Mouse (Mus musculus) right cerebral cortex, postnatal 10 days (tissue): ENCODE results near the gene Syt1.

Experiments used
- DNase-seq, 2 experiments: peaks; one replicate each; pipeline ENCODE4 v3.0.0; 2021; ENCODE audit warnings: low spot score in 2 of 2

The Syt1 gene

GRCm38 (mm10) chr10:108652066-108652465, 358.7 kb downstream of the Syt1 start:
- no peak for DNase-seq

- no peak for DNase-seq
Measured at GRCm38 (mm10) chr10:108649174-108649573, 361.6 kb downstream of the Syt1 start.

- DNase-seq, result no peak
Measured at GRCm38 (mm10) chr10:108643915-108644314, 366.9 kb downstream of the Syt1 start.

- no peak for DNase-seq
Measured at GRCm38 (mm10) chr10:108638095-108638494, 372.7 kb downstream of the Syt1 start.

GRCm38 (mm10) chr10:108636086-108636485, 374.7 kb downstream of the Syt1 start:
- no peak for DNase-seq

- DNase-seq, result no peak
Measured at GRCm38 (mm10) chr10:108635616-108636015, 375.2 kb downstream of the Syt1 start.

- no peak for DNase-seq
Measured at GRCm38 (mm10) chr10:108630841-108631240, 379.9 kb downstream of the Syt1 start.

GRCm38 (mm10) chr10:108626404-108626803, 384.4 kb downstream of the Syt1 start:
- DNase-seq, result no peak

GRCm38 (mm10) chr10:108623002-108623401, 387.8 kb downstream of the Syt1 start:
- no peak for DNase-seq

GRCm38 (mm10) chr10:108619861-108620260, 390.9 kb downstream of the Syt1 start:
- DNase-seq, result no peak

- DNase-seq, result no peak
Measured at GRCm38 (mm10) chr10:108619217-108619616, 391.6 kb downstream of the Syt1 start.

- peak in 1 of 2 experiments; percentile 52 for DNase-seq
Measured at GRCm38 (mm10) chr10:108610057-108610644, 400.6 kb downstream of the Syt1 start.

- peak; percentile 59 to 61 for DNase-seq
Measured at GRCm38 (mm10) chr10:108601672-108602412, 408.9 kb downstream of the Syt1 start.

- DNase-seq, result peak; percentile 68 to 81
Measured at GRCm38 (mm10) chr10:108600693-108601092, 410.1 kb downstream of the Syt1 start.

GRCm38 (mm10) chr10:108597385-108597784, 413.4 kb downstream of the Syt1 start:
- DNase-seq, result no peak

- no peak for DNase-seq
Measured at GRCm38 (mm10) chr10:108596162-108596927, 414.4 kb downstream of the Syt1 start.

- DNase-seq, result no peak
Measured at GRCm38 (mm10) chr10:108589355-108589754, 421.4 kb downstream of the Syt1 start.

- no peak for DNase-seq
Measured at GRCm38 (mm10) chr10:108588924-108589323, 421.9 kb downstream of the Syt1 start.

- DNase-seq, result no peak
Measured at GRCm38 (mm10) chr10:108583694-108584093, 427.1 kb downstream of the Syt1 start.

- DNase-seq, result no peak
Measured at GRCm38 (mm10) chr10:108582397-108582730, 428.4 kb downstream of the Syt1 start.

- DNase-seq, result no peak
Measured at GRCm38 (mm10) chr10:108581555-108582396, 429.0 kb downstream of the Syt1 start.
